13 mouse cellular contexts compared by ENCODE assay signal in the genomic region with DNA sequence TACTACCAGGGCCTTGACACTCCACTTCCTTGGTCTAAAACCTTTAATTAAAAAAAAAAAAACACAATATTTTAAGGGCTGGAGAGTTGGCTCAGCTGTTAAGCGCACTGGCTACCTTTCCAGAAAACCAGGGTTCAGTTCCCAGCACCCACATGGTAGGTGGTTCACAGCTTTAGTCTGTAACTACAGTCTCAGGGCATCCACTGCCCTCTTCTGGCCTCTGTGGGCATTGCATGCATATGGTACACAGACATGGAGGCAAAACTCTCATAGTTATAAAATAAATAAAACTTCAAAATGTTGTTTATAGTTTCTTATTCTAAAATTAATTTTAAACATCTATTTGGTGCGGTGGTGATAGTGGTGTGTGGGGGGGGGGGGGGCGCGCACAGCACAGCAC. TPM values are rescaled to one million over a fixed set of nuclear protein-coding genes. Genes with fewer than 3 reads are reported as not detected.
DNase-seq lines count a peak whose midpoint lies in the region; TF ChIP-seq lines count a peak whose summit lies in the region.
"Had no signal": no experiment of that assay in that cellular context is flagged by ENCODE, and none has a peak within 500 bp of the region (broad histone marks: within the 10 kb centered on the region; RNA-seq: fewer than 3 reads in every experiment).

No protein-coding gene starts in this region.

- 89% methylated on average over 4 of the region's 4 CpGs for WGBS in kidney, adult 2 months
- 96% methylated on average over 4 of the region's 4 CpGs for WGBS in spleen, adult 2 months

- no peaks in the 10 kb centered on the region for H3K9me3 ChIP-seq in MEL (replicated peaks; ENCODE audit: insufficient read depth, low read length)
- H3K9me3 ChIP-seq: intestine, embryonic 15.5 days had no signal

- H3K27ac ChIP-seq in kidney, adult 2 months (ENCODE audit: insufficient read depth, low read depth, low read length): no peak overlapping the region
- no peak overlapping the region for H3K27ac ChIP-seq in spleen, adult 2 months (ENCODE audit: insufficient read depth, low read length)
- H3K27ac ChIP-seq in MEL (ENCODE audit: control insufficient read depth, low read depth, low read length): no peak overlapping the region
- H3K27ac ChIP-seq: embryonic facial prominence, embryonic 13.5 days; intestine, embryonic 15.5 days; neural tube, embryonic 13.5 days had no signal

- H3K27me3 ChIP-seq in kidney, adult 2 months (replicated peaks; ENCODE audit: control insufficient read depth, insufficient read depth, low read length): 0 out of 2 replicates have a peak, but pooled peaks cover 4% of the 10 kb centered on the region
- H3K27me3 ChIP-seq in spleen, adult 2 months (ENCODE audit: control insufficient read depth, insufficient read depth, low read length): peaks cover 12% of the 10 kb centered on the region; the same call in 1 of the 2 replicates
- no peaks in the 10 kb centered on the region for H3K27me3 ChIP-seq in MEL (ENCODE audit: control insufficient read depth in 1 of 2, insufficient read depth in 2 of 2, low read length in 2 of 2)
- no peaks in the 10 kb centered on the region for H3K27me3 ChIP-seq in splenic B cell, adult 2 months (ENCODE audit: control insufficient read depth, insufficient read depth, low read length, poor library complexity, severe bottlenecking)
- H3K27me3 ChIP-seq: embryonic facial prominence, embryonic 13.5 days; intestine, embryonic 15.5 days had no signal

- H3K36me3 ChIP-seq in kidney, adult 2 months (ENCODE audit: control insufficient read depth, insufficient read depth, low read length): no peaks in the 10 kb centered on the region
- H3K36me3 ChIP-seq in spleen, adult 2 months (ENCODE audit: control insufficient read depth, insufficient read depth, low read length): no peaks in the 10 kb centered on the region
- no peaks in the 10 kb centered on the region for H3K36me3 ChIP-seq in MEL (ENCODE audit: control insufficient read depth in 1 of 2, insufficient read depth in 2 of 2, low read length in 2 of 2)
- no peaks in the 10 kb centered on the region for H3K36me3 ChIP-seq in splenic B cell, adult 2 months (ENCODE audit: control insufficient read depth, insufficient read depth, low read length, poor library complexity, severe bottlenecking)
- H3K36me3 ChIP-seq: embryonic facial prominence, embryonic 13.5 days; intestine, embryonic 15.5 days had no signal

- no peak for TF ChIP-seq EP300 in MEL (IDR thresholded peaks at IDR 0.05; ENCODE audit: low read depth in 1 of 2, low read length in 2 of 2)

- no peak overlapping the region for H3K4me3 ChIP-seq in kidney, adult 2 months (ENCODE audit: insufficient read depth, low read depth, low read length)
- H3K4me3 ChIP-seq in spleen, adult 2 months (ENCODE audit: extremely low read depth, insufficient read depth, insufficient read length): no peak overlapping the region
- H3K4me3 ChIP-seq in MEL (ENCODE audit: control insufficient read depth in 1 of 2, insufficient read depth in 1 of 2, low read depth in 2 of 2, low read length in 2 of 2): no peak overlapping the region
- H3K4me3 ChIP-seq: embryonic facial prominence, embryonic 13.5 days; intestine, embryonic 15.5 days; neural tube, embryonic 13.5 days had no signal

- H3K4me1 ChIP-seq in kidney, adult 2 months (ENCODE audit: control insufficient read depth, insufficient read depth, low read length): peaks cover 5% of the 10 kb centered on the region; the same call in 1 of the 2 replicates
- H3K4me1 ChIP-seq in spleen, adult 2 months (ENCODE audit: control insufficient read depth, insufficient read depth, insufficient read length): peaks cover 4% of the 10 kb centered on the region
- H3K4me1 ChIP-seq in MEL (ENCODE audit: control insufficient read depth in 1 of 2, insufficient read depth in 2 of 2, low read length in 2 of 2): no peaks in the 10 kb centered on the region

- no peak for DNase-seq in kidney, adult 2 months
- DNase-seq in kidney, adult 9 months: no peak
- no peak for DNase-seq in spleen, adult 2 months (ENCODE audit: low read depth in 1 of 2, low spot score in 2 of 2)
- no peak for DNase-seq in spleen, adult 18-20 months
- DNase-seq in MEL (ENCODE audit: low read depth, low spot score): peak; percentile 55
- peak; percentile 48 for DNase-seq in splenic B cell, adult 2 months (ENCODE audit: low read depth, low spot score)
- DNase-seq in ovary, adult 18-20 months (ENCODE audit: low spot score): no peak
- DNase-seq: adrenal gland, postnatal 25 days; cerebellum, adult 9-10 months; right cerebral cortex, postnatal 14 days had no signal

- TF ChIP-seq CTCF in kidney, adult 2 months (conservative IDR thresholded peaks at IDR 0.05; ENCODE audit: insufficient read depth, insufficient read length, low read depth, low read length): 0 out of 2 replicates have a peak, but pooled peaks have one; percentile 26
- peak; percentile 9; the same call in 1 of the 2 replicates for TF ChIP-seq CTCF in spleen, adult 2 months (IDR thresholded peaks at IDR 0.05; ENCODE audit: extremely low read depth, insufficient read depth, insufficient read length, insufficient replicate concordance)
- peak; percentile 68 to 74 (median 69) for TF ChIP-seq CTCF in MEL (IDR thresholded peaks at IDR 0.05 in 2 of 3, conservative IDR thresholded peaks at IDR 0.05 in 1 of 3; ENCODE audit: control insufficient read depth in 1 of 3, insufficient read depth in 1 of 3, low read depth in 2 of 3, low read length in 3 of 3, poor library complexity in 1 of 3, severe bottlenecking in 1 of 3)

- no peaks in the 10 kb centered on the region for H3K79me2 ChIP-seq in MEL (ENCODE audit: control insufficient read depth, insufficient read depth, low read length, poor library complexity)

- TF ChIP-seq POLR2A in kidney, adult 2 months (IDR thresholded peaks at IDR 0.05; ENCODE audit: low read depth, low read length): no peak
- TF ChIP-seq POLR2A in spleen, adult 2 months (IDR thresholded peaks at IDR 0.05; ENCODE audit: low read depth, low read length): no peak
- no peak for TF ChIP-seq POLR2A in MEL (IDR thresholded peaks at IDR 0.05; ENCODE audit: control insufficient read depth in 1 of 2, insufficient read depth in 1 of 2, low read depth in 1 of 2, low read length in 2 of 2, poor library complexity in 1 of 2)

- H3K9ac ChIP-seq in MEL (ENCODE audit: control insufficient read depth, low read depth, low read length, poor library complexity, severe bottlenecking): no peak overlapping the region
- H3K9ac ChIP-seq: embryonic facial prominence, embryonic 13.5 days; intestine, embryonic 15.5 days; neural tube, embryonic 13.5 days had no signal

- peak; percentile 80 for TF ChIP-seq RAD21 in MEL (IDR thresholded peaks at IDR 0.05; ENCODE audit: low read depth, low read length)

TF ChIP-seq in MEL, 35 proteins besides CTCF, POLR2A, EP300 and RAD21:
- TF ChIP-seq NELFE (IDR thresholded peaks at IDR 0.05; ENCODE audit: low read depth, low read length): no peak
- TF ChIP-seq USF2 (IDR thresholded peaks at IDR 0.05; ENCODE audit: borderline replicate concordance in 1 of 2, insufficient read depth in 1 of 2, low read depth in 1 of 2, low read length in 2 of 2): no peak
- TF ChIP-seq E2F4 (IDR thresholded peaks at IDR 0.05; ENCODE audit: borderline replicate concordance, low read depth, low read length): no peak
- TF ChIP-seq SMC3 (IDR thresholded peaks at IDR 0.05; ENCODE audit: low read depth, low read length): peak; percentile 77
- TF ChIP-seq ZC3H11A (IDR thresholded peaks at IDR 0.05; ENCODE audit: low read depth, low read length): peak; percentile 68
- no peak for TF ChIP-seq POLR2AphosphoS5 (IDR thresholded peaks at IDR 0.05; ENCODE audit: borderline replicate concordance, low read depth, low read length)

RNA-seq across cellular contexts. Expression of gene Cybrd1, which starts 1.6 kb away (rescaled TPM):
- polyA plus RNA-seq in kidney, adult 2 months (2012; rRNA removed): 0.25 and 0.42 TPM in 2 replicates
- polyA plus RNA-seq in spleen, adult 2 months (2012; rRNA removed): 1.1 and 1.2 TPM in 2 replicates
- 0.08 and 0.10 TPM in 2 replicates for total RNA-seq in MEL (2012; rRNA removed)
- polyA plus RNA-seq in MEL (2012; ENCODE audit: insufficient read depth in 1 of 2, insufficient read length in 2 of 2, low read depth in 1 of 2, low replicate concordance in 2 of 2, missing spikeins in 1 of 2): under 1 TPM in 1 of 2 experiments, not detected in 1; 0.21 TPM

Comparison
In these comparisons a context has a peak if more than half of its experiments do, and no peak if none do; other contexts are left out.
1. DNase-seq: peak in MEL (single experiment) and splenic B cell, adult 2 months (single experiment); none in kidney, adult 2 months (single experiment), kidney, adult 9 months (single experiment), spleen, adult 2 months (0 of 2), spleen, adult 18-20 months (0 of 2) and ovary, adult 18-20 months (single experiment).
2. CTCF ChIP-seq: peak in every context shown above with its lines; median percentile 69 in MEL; 26 in kidney, adult 2 months; 9 in spleen, adult 2 months.